Comparison of ENCODE assay signal across 22 mouse cellular contexts in genomic region chr2:105226297-105226958, GRCm38 (mm10). TPM values are rescaled to one million over a fixed set of nuclear protein-coding genes. Genes with fewer than 3 reads are reported as not detected.
A peak's percentile ranks its signal among the peaks of the same experiment; 100 is the strongest.
DNase-seq lines count a peak whose midpoint lies in the region; ATAC-seq lines count a peak whose summit lies in the region.
"Had no signal": no experiment of that assay in that cellular context is flagged by ENCODE, and none has a peak within 500 bp of the region (broad histone marks: within the 10 kb centered on the region; RNA-seq: fewer than 3 reads in every experiment).

No protein-coding gene starts in this region.

- ATAC-seq in kidney, embryonic 14.5 days (ENCODE audit: low FRiP score, low TSS enrichment), result no peak
- ATAC-seq in megakaryocyte progenitor cell, adult 5-6 weeks (replicated peaks; ENCODE audit: poor library complexity), result peak; percentile 14; the same call in 1 of the 2 replicates
- ATAC-seq: activated CD4-positive, CD25-positive, alpha-beta regulatory T cell, adult 4 months; CD4-positive, CD25-positive, alpha-beta regulatory T cell, adult 4 months; forebrain, embryonic 15.5 days; hindbrain, embryonic 16.5 days; intestine, embryonic 16.5 days had no signal

- 19% methylated on average over 7 of the region's 7 CpGs for WGBS in heart, embryonic 10.5 days
- 21% methylated on average over 7 of the region's 7 CpGs for WGBS in kidney, embryonic 14.5 days

- DNase-seq in heart, embryonic 10.5 days (ENCODE audit: low spot score), result peak; percentile 77
- no peak for DNase-seq in heart, adult 9 months (ENCODE audit: low spot score in 2 of 2)
- DNase-seq in kidney, postnatal 14 days, result no peak
- peak; percentile 16 for DNase-seq in adipocyte (ENCODE audit: low spot score)
- no peak for DNase-seq in right cerebral cortex, adult 2 months (ENCODE audit: low spot score in 2 of 2)
- DNase-seq: adrenal gland, postnatal 25 days; cerebellum, adult 11 months; cerebellum, postnatal 10 days; gastrocnemius, postnatal 25 days; layer of hippocampus, postnatal 36 days; right cerebral cortex, adult 18-20 months; thymus, postnatal 14 days had no signal

- H3K27ac ChIP-seq in heart, embryonic 10.5 days, result peak overlapping the region; percentile 4
- H3K27ac ChIP-seq in kidney, embryonic 14.5 days (ENCODE audit: low read depth, low read length), result peak overlapping the region; percentile 1; the same call in 1 of the 2 replicates
- H3K27ac ChIP-seq: forebrain, embryonic 15.5 days; layer of hippocampus, adult 2 months; limb, embryonic 15.5 days had no signal

- H3K9ac ChIP-seq in kidney, embryonic 14.5 days (ENCODE audit: low read depth, low read length), result no peak overlapping the region
- H3K9ac ChIP-seq: forebrain, embryonic 15.5 days; limb, embryonic 15.5 days had no signal

- H3K4me3 ChIP-seq in heart, embryonic 10.5 days, result no peak overlapping the region
- no peak overlapping the region for H3K4me3 ChIP-seq in kidney, embryonic 14.5 days (ENCODE audit: low read length)
- H3K4me3 ChIP-seq: forebrain, embryonic 15.5 days; layer of hippocampus, adult 2 months; limb, embryonic 15.5 days had no signal

- no peaks in the 10 kb centered on the region for H3K36me3 ChIP-seq in heart, embryonic 10.5 days
- no peaks in the 10 kb centered on the region for H3K36me3 ChIP-seq in kidney, embryonic 14.5 days (ENCODE audit: control insufficient read depth, insufficient read depth, low read length)
- H3K36me3 ChIP-seq: forebrain, embryonic 15.5 days; limb, embryonic 15.5 days had no signal

- no peak overlapping the region for H3K4me2 ChIP-seq in kidney, embryonic 14.5 days (replicated peaks; ENCODE audit: low read depth, low read length)
- H3K4me2 ChIP-seq: forebrain, embryonic 15.5 days; limb, embryonic 15.5 days had no signal

- H3K27me3 ChIP-seq in heart, embryonic 10.5 days (ENCODE audit: insufficient read depth, poor library complexity, severe bottlenecking), result peaks cover 37% of the 10 kb centered on the region
- H3K27me3 ChIP-seq in kidney, embryonic 14.5 days (ENCODE audit: control insufficient read depth, insufficient read depth, low read length), result no peaks in the 10 kb centered on the region

- no peaks in the 10 kb centered on the region for H3K9me3 ChIP-seq in heart, embryonic 10.5 days
- H3K9me3 ChIP-seq in kidney, embryonic 14.5 days (ENCODE audit: control insufficient read depth, low read length), result no peaks in the 10 kb centered on the region
- H3K9me3 ChIP-seq: forebrain, embryonic 15.5 days; limb, embryonic 15.5 days had no signal

- peaks cover 24% of the 10 kb centered on the region for H3K4me1 ChIP-seq in heart, embryonic 10.5 days
- H3K4me1 ChIP-seq in kidney, embryonic 14.5 days (ENCODE audit: control insufficient read depth, insufficient read depth, low read length), result peaks cover 27% of the 10 kb centered on the region

RNA-seq across cellular contexts. Expression of gene Them7, which starts 2.3 kb away (rescaled TPM):
- 1.0 and 2.7 TPM in 2 replicates for polyA plus RNA-seq in heart, embryonic 10.5 days (2016; fragmentation: Nextera tagmentation; extraction: Ambion mirVana)
- 0.89 and 1.4 TPM in 2 replicates for polyA plus RNA-seq in kidney, embryonic 14.5 days (2014; fragmentation: Nextera tagmentation; extraction: Ambion mirVana)
- 7.3 and 9.2 TPM in 2 replicates for total RNA-seq in megakaryocyte progenitor cell, adult 5-6 weeks (2015)
- 1.9 and 2.1 TPM in 2 replicates for total RNA-seq in megakaryocyte progenitor cell, adult 5-6 weeks (2017)
- total RNA-seq: ES-E14; gastrocnemius, postnatal 25 days; layer of hippocampus, adult 2 months; layer of hippocampus, postnatal 36 days had no signal
- polyA plus RNA-seq: activated CD4-positive, CD25-positive, alpha-beta regulatory T cell, adult 4 months; CD4-positive, CD25-positive, alpha-beta regulatory T cell, adult 4 months; forebrain, embryonic 15.5 days had no signal

Comparison
In these comparisons a context has a peak if more than half of its experiments do, and no peak if none do; other contexts are left out.
1. DNase-seq: peak in heart, embryonic 10.5 days (single experiment) and adipocyte (single experiment); none in heart, adult 9 months (0 of 2), kidney, postnatal 14 days (single experiment) and right cerebral cortex, adult 2 months (0 of 2).